Mouse (Mus musculus): Measurements from ENCODE around the gene Acot1. TPM values are rescaled to one million over a fixed set of nuclear protein-coding genes. Genes with fewer than 3 reads are reported as not detected.
A peak's percentile ranks its signal among the peaks of the same experiment; 100 is the strongest.
"Not testable (repeated sequence)": the region's sequence is repeated elsewhere in the genome, so short reads cannot be mapped to it uniquely, and the experiment has no call there.

Acot1 gene
- polyA plus RNA-seq (2015; fragmentation: Nextera tagmentation; extraction: Ambion mirVana) = 74.1 and 89.4 TPM in 2 replicates

DNA sequence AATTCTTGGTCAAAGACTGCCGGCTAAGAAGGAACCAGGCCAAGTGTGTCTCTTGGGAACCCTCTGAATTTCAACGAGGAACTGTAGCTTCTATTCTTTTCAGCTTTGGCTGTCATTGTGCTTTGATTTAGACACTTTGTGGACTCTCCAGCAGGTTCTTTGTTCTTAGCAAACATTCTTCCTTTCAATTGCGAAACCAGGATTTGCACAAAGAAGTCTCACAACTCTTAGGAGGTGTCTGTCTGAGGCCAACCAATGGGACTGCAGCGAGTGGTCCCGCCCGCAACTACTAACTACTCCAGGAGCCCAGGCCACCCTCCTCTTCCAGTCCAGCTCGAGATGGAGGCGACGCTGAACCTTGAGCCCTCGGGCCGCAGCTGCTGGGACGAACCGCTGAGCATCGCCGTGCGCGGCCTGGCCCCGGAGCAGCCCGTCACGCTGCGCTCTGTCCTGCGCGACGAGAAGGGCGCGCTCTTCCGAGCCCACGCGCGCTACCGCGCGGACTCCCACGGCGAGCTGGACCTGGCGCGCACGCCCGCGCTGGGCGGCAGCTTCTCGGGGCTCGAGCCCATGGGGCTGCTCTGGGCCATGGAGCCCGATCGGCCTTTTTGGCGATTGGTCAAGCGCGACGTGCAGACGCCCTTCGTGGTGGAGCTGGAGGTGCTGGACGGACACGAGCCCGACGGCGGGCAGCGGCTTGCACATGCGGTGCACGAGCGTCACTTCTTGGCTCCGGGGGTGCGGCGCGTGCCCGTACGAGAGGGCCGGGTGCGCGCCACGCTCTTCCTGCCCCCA is at the start of gene Acot1:
Acot1 (plus strand) TSS at position 320 of the 795 bp plus-strand sequence.
- H3K27me3 ChIP-seq (ENCODE audit: control insufficient read depth, insufficient read depth, low read depth, low read length); H3K36me3 ChIP-seq (ENCODE audit: control insufficient read depth, insufficient read depth, low read length); H3K9me3 ChIP-seq (replicated peaks; ENCODE audit: control insufficient read depth, low read length, poor library complexity, severe bottlenecking): not testable (repeated sequence)
- H3K27ac ChIP-seq (ENCODE audit: low read length) = peak within 1 kb of the TSS; percentile 56
- peak within 1 kb of the TSS; percentile 50 for H3K9ac ChIP-seq (ENCODE audit: low read depth, low read length)
- H3K4me2 ChIP-seq (ENCODE audit: low read length) = peak within 1 kb of the TSS; percentile 55
- peak within 1 kb of the TSS; percentile 45 for H3K4me3 ChIP-seq (ENCODE audit: low read depth, low read length)
- H3K4me1 ChIP-seq (ENCODE audit: control insufficient read depth, insufficient read depth, low read length) = peaks cover 22% of the 10 kb centered on the region
- WGBS = under 1% methylated on average over 56 of the region's 70 CpGs
- peak; percentile 92 for ATAC-seq

- no peak overlapping the region for H3K4me3 ChIP-seq (ENCODE audit: low read depth, low read length)
- H3K4me2 ChIP-seq (ENCODE audit: low read length) = no peak overlapping the region
- H3K27me3 ChIP-seq (ENCODE audit: control insufficient read depth, insufficient read depth, low read depth, low read length) = no peaks in the 10 kb centered on the region
- no peak for ATAC-seq
- H3K9me3 ChIP-seq (replicated peaks; ENCODE audit: control insufficient read depth, low read length, poor library complexity, severe bottlenecking) = no peaks in the 10 kb centered on the region
- 91% methylated on average over 6 of the region's 7 CpGs for WGBS
- H3K36me3 ChIP-seq (ENCODE audit: control insufficient read depth, insufficient read depth, low read length) = no peaks in the 10 kb centered on the region
- H3K27ac ChIP-seq (ENCODE audit: low read length) = no peak overlapping the region
- no peak overlapping the region for H3K9ac ChIP-seq (ENCODE audit: low read depth, low read length)
- H3K4me1 ChIP-seq (ENCODE audit: control insufficient read depth, insufficient read depth, low read length) = no peaks in the 10 kb centered on the region
These were observed 44.1 kb upstream of the Acot1 start for GRCm38 (mm10) chr12:83965235-83965634.

- Histone ChIP-seq H3K4me2 (ENCODE audit: low read length) (no peak overlapping the region), H3K9me3 (replicated peaks; ENCODE audit: control insufficient read depth, low read length, poor library complexity, severe bottlenecking) (no peaks in the 10 kb centered on the region), H3K27me3 (ENCODE audit: control insufficient read depth, insufficient read depth, low read depth, low read length) (no peaks in the 10 kb centered on the region), H3K9ac (ENCODE audit: low read depth, low read length) (no peak overlapping the region), H3K27ac (ENCODE audit: low read length) (no peak overlapping the region), H3K36me3 (ENCODE audit: control insufficient read depth, insufficient read depth, low read length) (no peaks in the 10 kb centered on the region), H3K4me3 (ENCODE audit: low read depth, low read length) (no peak overlapping the region), H3K4me1 (ENCODE audit: control insufficient read depth, insufficient read depth, low read length) (no peaks in the 10 kb centered on the region)
- 80% methylated on average over 2 of the region's 2 CpGs for WGBS
- ATAC-seq = no peak
These were observed 37.2 kb upstream of the Acot1 start for GRCm38 (mm10) chr12:83972117-83972516.

DNA sequence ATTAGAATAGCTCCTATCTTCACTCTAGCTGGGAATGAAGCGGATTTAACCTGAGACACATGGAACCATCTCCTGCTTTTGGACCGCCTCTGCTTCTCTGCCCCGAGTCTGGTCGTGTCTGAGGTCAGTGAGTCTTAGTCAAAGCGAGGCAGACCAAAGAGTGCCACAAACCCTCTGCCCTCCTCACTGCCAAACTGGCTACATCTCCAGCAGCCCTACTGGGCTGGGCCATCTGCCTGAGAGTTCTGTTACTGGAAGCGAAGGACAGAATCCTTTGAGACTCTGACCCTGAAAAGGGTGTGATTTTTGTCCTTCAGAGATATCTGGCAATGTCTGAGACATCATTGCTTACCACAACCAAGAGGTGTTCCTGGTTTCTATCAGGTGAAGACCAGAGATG is 30.4 kb upstream of the Acot1 start:
- ATAC-seq = no peak
- WGBS = 92% methylated on average over 6 of the region's 6 CpGs
- Histone ChIP-seq H3K4me3 (ENCODE audit: low read depth, low read length) (no peak overlapping the region), H3K9ac (ENCODE audit: low read depth, low read length) (no peak overlapping the region), H3K36me3 (ENCODE audit: control insufficient read depth, insufficient read depth, low read length) (no peaks in the 10 kb centered on the region), H3K27ac (ENCODE audit: low read length) (no peak overlapping the region), H3K4me1 (ENCODE audit: control insufficient read depth, insufficient read depth, low read length) (no peaks in the 10 kb centered on the region), H3K27me3 (ENCODE audit: control insufficient read depth, insufficient read depth, low read depth, low read length) (no peaks in the 10 kb centered on the region), H3K9me3 (replicated peaks; ENCODE audit: control insufficient read depth, low read length, poor library complexity, severe bottlenecking) (no peaks in the 10 kb centered on the region), H3K4me2 (ENCODE audit: low read length) (no peak overlapping the region)

- no peak overlapping the region for H3K4me2 ChIP-seq (ENCODE audit: low read length)
- no peak overlapping the region for H3K4me3 ChIP-seq (ENCODE audit: low read depth, low read length)
- ATAC-seq = no peak
- H3K27ac ChIP-seq (ENCODE audit: low read length) = no peak overlapping the region
- 91% methylated on average over 4 of the region's 4 CpGs for WGBS
- H3K9me3 ChIP-seq (replicated peaks; ENCODE audit: control insufficient read depth, low read length, poor library complexity, severe bottlenecking) = no peaks in the 10 kb centered on the region
- peaks cover under 1% of the 10 kb centered on the region; the same call in 1 of the 2 replicates for H3K4me1 ChIP-seq (ENCODE audit: control insufficient read depth, insufficient read depth, low read length)
- no peak overlapping the region for H3K9ac ChIP-seq (ENCODE audit: low read depth, low read length)
- H3K27me3 ChIP-seq (ENCODE audit: control insufficient read depth, insufficient read depth, low read depth, low read length) = no peaks in the 10 kb centered on the region
- H3K36me3 ChIP-seq (ENCODE audit: control insufficient read depth, insufficient read depth, low read length) = no peaks in the 10 kb centered on the region
These were observed 27.7 kb upstream of the Acot1 start for GRCm38 (mm10) chr12:83981615-83982014.

DNA sequence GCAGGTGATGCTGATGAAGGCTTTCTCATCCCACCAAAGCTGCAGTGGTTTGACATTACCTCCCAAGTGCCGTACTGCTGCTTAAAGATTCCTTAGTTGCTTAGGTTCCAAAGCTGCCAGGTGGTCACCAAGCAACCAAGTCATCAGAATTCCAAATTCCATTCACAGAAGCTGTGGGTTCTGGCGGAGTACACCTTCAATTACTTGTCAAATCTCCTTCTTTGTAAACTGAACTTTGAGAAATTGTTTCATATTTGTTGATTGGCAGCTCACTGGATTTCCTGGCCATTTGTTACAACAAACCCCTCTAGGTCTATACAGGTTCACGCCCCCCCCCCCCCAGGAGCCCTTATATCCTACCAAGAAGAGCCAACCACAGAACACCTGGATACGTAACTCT is 24.5 kb upstream of the Acot1 start, which contains the start of gene Heatr4:
Heatr4 (minus strand) TSS at position 101 of the 400 bp plus-strand sequence.
- no peak within 1 kb of the TSS for H3K4me3 ChIP-seq (ENCODE audit: low read depth, low read length)
- H3K4me2 ChIP-seq (ENCODE audit: low read length) = no peak within 1 kb of the TSS
- no peak within 1 kb of the TSS for H3K9ac ChIP-seq (ENCODE audit: low read depth, low read length)
- WGBS = 63% methylated on average over 4 of the region's 4 CpGs
- no peaks in the 10 kb centered on the region for H3K9me3 ChIP-seq (replicated peaks; ENCODE audit: control insufficient read depth, low read length, poor library complexity, severe bottlenecking)
- no peaks in the 10 kb centered on the region for H3K27me3 ChIP-seq (ENCODE audit: control insufficient read depth, insufficient read depth, low read depth, low read length)
- no peaks in the 10 kb centered on the region for H3K36me3 ChIP-seq (ENCODE audit: control insufficient read depth, insufficient read depth, low read length)
- no peak within 1 kb of the TSS for H3K27ac ChIP-seq (ENCODE audit: low read length)
- H3K4me1 ChIP-seq (ENCODE audit: control insufficient read depth, insufficient read depth, low read length) = peaks cover 9% of the 10 kb centered on the region
- ATAC-seq = no peak

DNA sequence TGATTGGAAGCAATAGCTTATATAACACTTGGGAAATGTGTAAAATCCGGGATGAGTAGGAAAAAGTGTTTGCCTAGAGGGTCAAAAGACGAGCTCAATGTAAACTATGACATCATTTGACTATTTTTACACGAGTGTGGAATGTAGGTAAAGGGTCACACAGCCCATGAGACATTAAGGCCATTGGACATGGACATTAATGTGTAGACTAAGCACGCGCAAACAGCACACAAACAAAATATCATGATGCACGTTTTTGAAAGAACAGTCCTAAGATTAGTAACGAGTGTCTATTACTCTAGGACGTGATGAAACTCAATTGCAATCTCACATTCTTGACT is 22.1 kb upstream of the Acot1 start:
- 38% methylated on average over 8 of the region's 8 CpGs for WGBS

GRCm38 (mm10) chr12:83987583-83988441 is 21.5 kb upstream of the Acot1 start, which contains the start of gene Acot2:
Gene Acot2 (plus strand): TSS chr12:83987861.
- Histone ChIP-seq H3K36me3 (ENCODE audit: control insufficient read depth, insufficient read depth, low read length) (no peaks in the 10 kb centered on the region), H3K4me2 (ENCODE audit: low read length) (peak within 1 kb of the TSS; percentile 69), H3K9ac (ENCODE audit: low read depth, low read length) (peak within 1 kb of the TSS; percentile 70), H3K4me1 (ENCODE audit: control insufficient read depth, insufficient read depth, low read length) (peaks cover 9% of the 10 kb centered on the region), H3K4me3 (ENCODE audit: low read depth, low read length) (peak within 1 kb of the TSS; percentile 54), H3K27me3 (ENCODE audit: control insufficient read depth, insufficient read depth, low read depth, low read length) (no peaks in the 10 kb centered on the region), H3K9me3 (replicated peaks; ENCODE audit: control insufficient read depth, low read length, poor library complexity, severe bottlenecking) (no peaks in the 10 kb centered on the region), H3K27ac (ENCODE audit: low read length) (peak within 1 kb of the TSS; percentile 91)
- peak; percentile 95 for ATAC-seq
- under 1% methylated on average over 75 of the region's 80 CpGs for WGBS

More for the DNA sequence above, 22.1 kb upstream of the Acot1 start:
- H3K27me3 ChIP-seq (ENCODE audit: control insufficient read depth, insufficient read depth, low read depth, low read length) = no peaks in the 10 kb centered on the region
- no peak for ATAC-seq
- H3K27ac ChIP-seq (ENCODE audit: low read length) = peak overlapping the region; percentile 91
- H3K9ac ChIP-seq (ENCODE audit: low read depth, low read length) = peak overlapping the region; percentile 70; the same call in 1 of the 2 replicates
- peaks cover 9% of the 10 kb centered on the region for H3K4me1 ChIP-seq (ENCODE audit: control insufficient read depth, insufficient read depth, low read length)
- no peaks in the 10 kb centered on the region for H3K9me3 ChIP-seq (replicated peaks; ENCODE audit: control insufficient read depth, low read length, poor library complexity, severe bottlenecking)
- peak overlapping the region; percentile 69 for H3K4me2 ChIP-seq (ENCODE audit: low read length)
- peak overlapping the region; percentile 54 for H3K4me3 ChIP-seq (ENCODE audit: low read depth, low read length)
- no peaks in the 10 kb centered on the region for H3K36me3 ChIP-seq (ENCODE audit: control insufficient read depth, insufficient read depth, low read length)
